Mouse (Mus musculus): ENCODE measurements around the gene Cym. TPM values are rescaled to one million over a fixed set of nuclear protein-coding genes. Genes with fewer than 3 reads are reported as not detected.

The Cym gene
- not detected in 2 replicates for polyA plus RNA-seq (2012; rRNA removed)

DNA sequence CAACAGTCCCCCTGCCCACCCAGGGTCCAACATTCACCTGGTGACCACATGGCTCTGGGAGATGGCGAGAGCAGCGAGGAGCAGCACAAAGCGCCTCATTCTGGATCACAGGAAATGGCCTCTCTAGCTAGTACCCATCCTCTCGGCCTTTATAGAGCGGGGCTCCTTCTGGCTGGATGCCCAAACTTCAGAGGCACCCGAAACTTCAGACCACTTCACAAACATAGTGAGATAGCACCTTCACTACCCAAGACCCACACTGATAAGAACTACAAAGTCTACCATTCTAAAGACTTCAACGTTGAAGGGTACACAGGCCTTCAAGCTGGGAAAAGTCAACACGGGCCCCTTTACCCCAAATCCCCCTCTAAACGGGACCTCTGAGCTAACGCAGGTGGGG lies at the start of gene Cym:
Gene Cym (minus strand): TSS at position 125 of the 400 bp plus-strand sequence.
- Histone ChIP-seq H3K27me3 (ENCODE audit: control insufficient read depth, insufficient read depth, low read length) (no peaks in the 10 kb centered on the region; the same call in 1 of the 2 replicates), H3K4me3 (replicated peaks; ENCODE audit: insufficient read depth, low read depth, low read length) (no peak within 1 kb of the TSS), H3K27ac (ENCODE audit: insufficient read depth, low read length) (no peak within 1 kb of the TSS), H3K4me1 (ENCODE audit: control insufficient read depth, insufficient read depth, low read length) (no peaks in the 10 kb centered on the region)
- TF ChIP-seq CTCF (IDR thresholded peaks at IDR 0.05; ENCODE audit: borderline replicate concordance, insufficient read depth, low read depth, low read length) (no peak), POLR2A (IDR thresholded peaks at IDR 0.05; ENCODE audit: borderline replicate concordance, insufficient read depth, low read length) (no peak)
- WGBS: 87% methylated on average over 10 of the region's 10 CpGs
- DNase-seq: no peak

DNA sequence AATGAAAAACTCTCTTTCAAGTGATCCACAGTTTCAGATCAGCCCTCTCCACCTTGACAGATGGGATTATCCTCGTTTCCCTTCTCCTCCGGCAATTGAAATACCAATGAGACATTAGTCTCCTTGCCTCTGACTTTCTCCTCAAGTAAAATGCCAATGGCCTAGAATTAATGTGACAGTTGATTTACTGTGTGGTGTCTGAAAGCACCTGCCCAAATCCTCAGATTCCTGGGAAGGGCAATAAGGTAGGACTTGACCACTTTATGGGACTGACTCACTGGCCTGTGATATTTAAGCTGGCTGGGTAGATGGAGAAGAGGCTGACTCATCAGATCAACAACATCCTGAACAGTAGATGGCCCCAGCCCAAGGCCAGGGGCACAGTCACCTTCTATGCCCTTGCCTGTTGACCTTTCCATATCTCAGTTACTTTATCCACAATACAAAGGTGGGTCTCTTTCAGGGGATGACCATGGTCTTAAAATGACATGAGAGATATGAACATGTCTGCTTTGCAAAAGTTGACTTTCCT lies 45.3 kb upstream of the Cym start:
- Histone ChIP-seq H3K4me3 (replicated peaks; ENCODE audit: insufficient read depth, low read depth, low read length) (no peak overlapping the region), H3K27me3 (ENCODE audit: control insufficient read depth, insufficient read depth, low read length) (no peaks in the 10 kb centered on the region), H3K27ac (ENCODE audit: insufficient read depth, low read length) (no peak overlapping the region), H3K4me1 (ENCODE audit: control insufficient read depth, insufficient read depth, low read length) (no peaks in the 10 kb centered on the region)
- no peak for DNase-seq
- 78% methylated on average over 2 of the region's 2 CpGs for WGBS
- TF ChIP-seq CTCF (IDR thresholded peaks at IDR 0.05; ENCODE audit: borderline replicate concordance, insufficient read depth, low read depth, low read length) (no peak), POLR2A (IDR thresholded peaks at IDR 0.05; ENCODE audit: borderline replicate concordance, insufficient read depth, low read length) (no peak)

DNA sequence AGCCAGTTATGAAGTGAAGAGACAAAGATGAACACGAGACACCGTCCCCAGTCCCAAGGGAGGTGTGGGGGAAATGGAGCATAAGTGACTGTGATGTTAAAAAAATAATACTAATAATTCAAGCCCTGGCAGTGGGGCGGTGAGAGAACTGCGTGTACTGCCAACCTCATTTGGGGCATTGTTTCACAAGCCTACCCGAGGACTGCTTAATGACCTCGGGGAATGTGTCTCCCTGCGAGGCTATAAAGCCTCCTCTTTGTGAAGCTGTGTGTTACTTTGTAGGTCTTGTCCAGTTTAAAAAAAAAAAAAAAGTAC lies 40.3 kb upstream of the Cym start:
- Histone ChIP-seq H3K4me3 (replicated peaks; ENCODE audit: insufficient read depth, low read depth, low read length) (no peak overlapping the region), H3K4me1 (ENCODE audit: control insufficient read depth, insufficient read depth, low read length) (no peaks in the 10 kb centered on the region), H3K27me3 (ENCODE audit: control insufficient read depth, insufficient read depth, low read length) (no peaks in the 10 kb centered on the region), H3K27ac (ENCODE audit: insufficient read depth, low read length) (no peak overlapping the region)
- WGBS: 26% methylated on average over 7 of the region's 7 CpGs
- TF ChIP-seq POLR2A (IDR thresholded peaks at IDR 0.05; ENCODE audit: borderline replicate concordance, insufficient read depth, low read length): no peak
- TF ChIP-seq CTCF (IDR thresholded peaks at IDR 0.05; ENCODE audit: borderline replicate concordance, insufficient read depth, low read depth, low read length): no peak
- peak in 1 of 2 experiments; percentile 23 for DNase-seq

DNA sequence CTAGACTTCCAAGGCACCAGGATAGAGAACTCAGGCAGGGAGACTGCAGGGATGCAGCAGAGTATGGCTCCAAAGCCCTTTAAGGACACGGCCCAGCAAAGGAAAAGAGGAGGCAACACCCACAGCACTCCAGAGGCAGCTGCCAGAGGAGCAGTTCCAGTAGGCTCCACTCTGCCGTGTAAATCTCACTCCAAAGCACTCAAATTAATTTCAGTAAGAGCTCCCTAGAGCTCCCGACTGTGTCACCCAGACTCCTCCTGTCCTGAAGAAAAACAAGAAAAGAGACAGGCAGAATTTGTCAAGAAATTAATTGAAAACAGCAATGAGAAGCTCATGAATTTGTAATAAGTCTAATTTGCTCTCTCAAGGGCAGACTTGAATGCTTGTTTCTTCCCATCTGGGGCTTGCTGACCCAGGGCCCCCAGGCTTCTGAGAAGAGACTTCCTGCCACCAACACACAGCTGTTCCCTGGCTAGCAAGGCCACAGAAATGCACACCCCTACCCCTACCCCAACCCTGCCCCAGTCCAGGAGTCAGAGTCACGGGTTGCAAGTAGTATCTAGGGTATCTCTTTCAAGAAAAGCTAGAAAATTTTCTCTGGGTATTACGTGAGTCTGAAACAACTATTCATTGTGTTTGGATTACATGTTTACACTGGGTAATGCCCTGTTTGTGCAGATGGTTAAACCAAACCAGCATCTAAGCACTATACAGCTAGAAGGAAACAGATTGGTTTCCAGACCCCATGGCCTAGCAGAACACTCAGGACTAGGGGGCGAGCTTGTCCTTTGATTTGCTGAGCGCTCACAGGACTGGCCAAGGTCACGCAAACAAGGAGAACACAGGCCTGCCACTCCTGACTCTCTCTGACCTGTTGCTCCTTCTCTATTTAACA lies 39.7 kb upstream of the Cym start:
- peak in 1 of 2 experiments; percentile 21 for DNase-seq
- TF ChIP-seq CTCF (IDR thresholded peaks at IDR 0.05; ENCODE audit: borderline replicate concordance, insufficient read depth, low read depth, low read length) (no peak), POLR2A (IDR thresholded peaks at IDR 0.05; ENCODE audit: borderline replicate concordance, insufficient read depth, low read length) (no peak)
- no peaks in the 10 kb centered on the region for H3K27me3 ChIP-seq (ENCODE audit: control insufficient read depth, insufficient read depth, low read length)
- no peaks in the 10 kb centered on the region for H3K4me1 ChIP-seq (ENCODE audit: control insufficient read depth, insufficient read depth, low read length)
- no peak overlapping the region for H3K4me3 ChIP-seq (replicated peaks; ENCODE audit: insufficient read depth, low read depth, low read length)
- H3K27ac ChIP-seq (ENCODE audit: insufficient read depth, low read length): no peak overlapping the region
- 49% methylated on average over 8 of the region's 8 CpGs for WGBS

DNA sequence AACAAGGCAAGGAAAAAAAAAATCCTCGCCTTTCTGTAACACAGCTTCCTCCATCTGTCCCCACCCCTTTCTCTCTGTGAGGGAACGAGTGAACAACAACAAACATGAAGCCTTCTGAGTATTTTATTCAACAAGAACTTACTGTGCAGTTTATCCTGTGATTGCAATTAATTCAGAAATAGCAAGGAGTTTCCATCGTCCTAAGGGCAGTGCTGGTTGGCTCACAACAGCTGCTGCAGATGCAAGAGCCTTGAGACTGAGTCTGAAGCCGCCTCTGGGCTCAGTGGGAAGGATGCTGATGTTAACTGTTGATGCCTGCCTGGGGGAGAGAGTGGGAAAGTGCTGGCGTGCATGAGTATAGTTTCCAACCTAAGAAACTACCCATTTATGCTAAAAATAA lies 36.4 kb upstream of the Cym start:
- no peaks in the 10 kb centered on the region; the same call in 1 of the 2 replicates for H3K27me3 ChIP-seq (ENCODE audit: control insufficient read depth, insufficient read depth, low read length)
- no peak for DNase-seq
- WGBS: 77% methylated on average over 5 of the region's 5 CpGs
- TF ChIP-seq POLR2A (IDR thresholded peaks at IDR 0.05; ENCODE audit: borderline replicate concordance, insufficient read depth, low read length) (no peak), CTCF (IDR thresholded peaks at IDR 0.05; ENCODE audit: borderline replicate concordance, insufficient read depth, low read depth, low read length) (no peak)
- no peak overlapping the region for H3K27ac ChIP-seq (ENCODE audit: insufficient read depth, low read length)
- no peaks in the 10 kb centered on the region for H3K4me1 ChIP-seq (ENCODE audit: control insufficient read depth, insufficient read depth, low read length)
- H3K4me3 ChIP-seq (replicated peaks; ENCODE audit: insufficient read depth, low read depth, low read length): no peak overlapping the region

DNA sequence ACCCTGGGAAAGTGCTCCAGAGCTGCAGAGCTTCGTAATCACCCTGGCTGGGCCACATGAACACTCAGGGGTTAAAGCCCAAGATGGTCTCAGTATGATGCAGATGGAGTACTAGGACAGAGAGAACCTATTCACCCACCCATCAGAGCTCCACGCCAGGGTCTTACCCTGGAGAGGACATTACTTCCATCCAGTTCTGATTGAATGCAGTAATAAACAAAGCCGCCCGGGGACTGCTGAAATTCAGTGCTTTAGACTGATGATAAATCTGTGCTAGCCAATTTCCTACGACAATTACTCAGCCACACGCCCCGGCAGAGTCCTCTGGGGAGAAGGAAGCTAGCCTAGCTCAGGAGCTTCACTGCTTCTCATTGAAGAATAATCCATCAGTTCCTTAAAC lies 35.2 kb upstream of the Cym start:
- WGBS: 80% methylated on average over 7 of the region's 7 CpGs
- TF ChIP-seq CTCF (IDR thresholded peaks at IDR 0.05; ENCODE audit: borderline replicate concordance, insufficient read depth, low read depth, low read length): no peak
- no peak for TF ChIP-seq POLR2A (IDR thresholded peaks at IDR 0.05; ENCODE audit: borderline replicate concordance, insufficient read depth, low read length)
- Histone ChIP-seq H3K27ac (ENCODE audit: insufficient read depth, low read length) (no peak overlapping the region), H3K27me3 (ENCODE audit: control insufficient read depth, insufficient read depth, low read length) (no peaks in the 10 kb centered on the region; the same call in 1 of the 2 replicates), H3K4me1 (ENCODE audit: control insufficient read depth, insufficient read depth, low read length) (no peaks in the 10 kb centered on the region), H3K4me3 (replicated peaks; ENCODE audit: insufficient read depth, low read depth, low read length) (no peak overlapping the region)
- no peak for DNase-seq

DNA sequence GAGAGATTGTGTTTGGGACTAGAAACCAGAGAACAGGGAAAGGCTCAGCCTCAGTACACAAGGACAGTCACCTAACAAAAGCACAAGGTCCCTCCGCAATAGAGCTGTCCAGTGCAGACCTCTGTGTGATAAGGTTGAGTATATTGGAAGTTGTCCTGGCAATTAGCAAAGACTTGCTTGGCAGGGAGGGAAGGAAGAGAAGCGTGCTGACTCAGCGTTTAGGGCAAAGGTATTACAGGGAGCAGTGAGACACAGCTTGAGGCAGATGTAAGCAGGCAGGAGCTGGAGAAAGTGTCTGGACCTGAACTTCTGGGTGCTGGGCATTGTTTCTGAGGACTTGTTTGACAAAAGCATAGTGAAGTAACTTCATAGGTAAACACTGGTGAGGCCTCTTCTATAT lies 34.5 kb upstream of the Cym start:
- 88% methylated on average over 3 of the region's 3 CpGs for WGBS
- Histone ChIP-seq H3K4me1 (ENCODE audit: control insufficient read depth, insufficient read depth, low read length) (no peaks in the 10 kb centered on the region), H3K27me3 (ENCODE audit: control insufficient read depth, insufficient read depth, low read length) (no peaks in the 10 kb centered on the region; the same call in 1 of the 2 replicates), H3K4me3 (replicated peaks; ENCODE audit: insufficient read depth, low read depth, low read length) (no peak overlapping the region), H3K27ac (ENCODE audit: insufficient read depth, low read length) (no peak overlapping the region)
- TF ChIP-seq POLR2A (IDR thresholded peaks at IDR 0.05; ENCODE audit: borderline replicate concordance, insufficient read depth, low read length): no peak
- no peak for TF ChIP-seq CTCF (IDR thresholded peaks at IDR 0.05; ENCODE audit: borderline replicate concordance, insufficient read depth, low read depth, low read length)
- no peak for DNase-seq

DNA sequence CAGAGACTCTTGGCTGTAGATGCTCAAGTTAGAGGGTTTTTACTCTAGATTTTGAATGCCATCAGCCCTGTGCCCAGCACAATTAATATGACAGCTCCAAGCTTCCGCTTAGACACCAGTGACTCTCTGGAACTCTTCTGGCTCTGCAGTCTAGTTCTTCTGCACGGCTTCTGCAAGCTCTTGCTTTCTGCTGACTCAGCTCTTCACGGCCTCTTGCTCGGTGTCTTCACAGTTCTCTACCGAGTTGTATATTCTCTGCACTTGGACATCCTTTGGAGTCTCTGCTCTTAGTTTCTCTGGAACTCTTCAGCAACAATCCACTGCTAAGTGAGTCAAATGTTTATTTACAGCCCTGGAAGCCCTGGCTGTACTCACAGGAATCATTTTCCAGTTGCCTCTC lies 32.4 kb upstream of the Cym start:
- no peak for DNase-seq
- Histone ChIP-seq H3K4me1 (ENCODE audit: control insufficient read depth, insufficient read depth, low read length) (no peaks in the 10 kb centered on the region), H3K27me3 (ENCODE audit: control insufficient read depth, insufficient read depth, low read length) (no peaks in the 10 kb centered on the region; the same call in 1 of the 2 replicates), H3K4me3 (replicated peaks; ENCODE audit: insufficient read depth, low read depth, low read length) (no peak overlapping the region), H3K27ac (ENCODE audit: insufficient read depth, low read length) (no peak overlapping the region)
- TF ChIP-seq POLR2A (IDR thresholded peaks at IDR 0.05; ENCODE audit: borderline replicate concordance, insufficient read depth, low read length) (no peak), CTCF (IDR thresholded peaks at IDR 0.05; ENCODE audit: borderline replicate concordance, insufficient read depth, low read depth, low read length) (no peak)
- WGBS: 78% methylated on average over 5 of the region's 5 CpGs
